Mouse (Mus musculus) heart, postnatal 0 days (tissue): ENCODE data around the gene Sap18b.

Experiments used
- CTCF ChIP-seq: IDR thresholded peaks from 2 replicates; pipeline ENCODE4 v1.5.1; 2016; ENCODE audit warnings: antibody characterized with exemption, control low read depth, low read depth
- EP300 ChIP-seq: IDR thresholded peaks from 2 replicates; pipeline ENCODE4 v1.6.1; 2016; ENCODE audit warnings: antibody characterized with exemption, low read depth

DNA sequence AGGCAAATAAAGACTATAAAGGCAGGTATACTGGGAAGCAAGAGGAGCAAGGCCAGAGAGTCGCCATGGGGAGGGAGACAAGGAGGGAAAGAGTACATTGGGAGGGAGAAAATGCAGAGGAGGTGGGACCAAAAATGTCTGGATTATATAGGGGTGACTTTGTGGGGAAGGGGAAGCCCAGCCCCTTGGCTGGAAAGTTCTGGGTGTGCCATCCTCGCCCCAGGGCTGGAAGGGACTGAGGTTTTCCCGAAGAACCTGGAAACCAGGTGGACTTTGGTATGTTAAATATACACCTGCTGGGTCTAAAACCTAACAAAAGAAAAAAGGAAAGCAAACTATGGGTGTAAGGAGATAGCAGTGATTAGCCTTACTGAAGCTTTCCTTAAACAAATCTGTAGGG, 5.0 kb downstream of the Sap18b start:
- no peak for TF ChIP-seq CTCF
- no peak for TF ChIP-seq EP300
